Mouse (Mus musculus): ENCODE measurements around the gene Zfp986. TPM values are rescaled to one million over a fixed set of nuclear protein-coding genes. Genes with fewer than 3 reads are reported as not detected.

Zfp986 gene
- polyA plus RNA-seq, 1 experiment from 2014 or later, result not detected

Other genes starting within 250 kb of the Zfp986 start
- gene Zfp980, start 198.1 kb upstream of the Zfp986 start, polyA plus RNA-seq (2015; fragmentation: Nextera tagmentation; extraction: Ambion mirVana), result not detected in 2 replicates
- gene Zfp987, start 228.5 kb downstream of the Zfp986 start, polyA plus RNA-seq (2015; fragmentation: Nextera tagmentation; extraction: Ambion mirVana), result not detected in 2 replicates